Mouse (Mus musculus) hindbrain, embryonic 12.5 days (tissue): ENCODE measurements around the gene Kbtbd8. TPM values are rescaled to one million over a fixed set of nuclear protein-coding genes. Genes with fewer than 3 reads are reported as not detected.

Experiments
- ATAC-seq: fragments of 200-750 bp; cut with Nextera tagmentation; 2 replicates; pipeline ENCODE4 v1.8.0; 2017; ENCODE audit warnings: moderate TSS enrichment; ENCODE audit not compliant: low FRiP score
- H3K27ac ChIP-seq: fragments of 300-500 bp; sonication (generic); 2 replicates; pipeline ENCODE4 v1.5.1; 2016; ENCODE audit warnings: mild to moderate bottlenecking
- H3K27me3 ChIP-seq: fragments of 300-500 bp; sonication (generic); 2 replicates; pipeline ENCODE4 v1.6.1; 2016; ENCODE audit warnings: mild to moderate bottlenecking
- H3K36me3 ChIP-seq: fragments of 300-500 bp; sonication (generic); 2 replicates; pipeline ENCODE4 v1.6.1; 2016; ENCODE audit warnings: mild to moderate bottlenecking
- H3K4me1 ChIP-seq: fragments of 300-500 bp; sonication (generic); 2 replicates; pipeline ENCODE4 v1.6.1; 2016
- H3K4me2 ChIP-seq: fragments of 300-500 bp; sonication (generic); replicated peaks from 2 replicates; pipeline ENCODE4 v1.6.1; 2016; ENCODE audit warnings: mild to moderate bottlenecking
- H3K4me3 ChIP-seq: fragments of 300-500 bp; sonication (generic); 2 replicates; pipeline ENCODE4 v1.5.1; 2016; ENCODE audit warnings: mild to moderate bottlenecking
- H3K9ac ChIP-seq: fragments of 300-500 bp; sonication (generic); 2 replicates; pipeline ENCODE4 v1.6.1; 2016; ENCODE audit warnings: mild to moderate bottlenecking, moderate library complexity
- H3K9me3 ChIP-seq: fragments of 300-500 bp; sonication (generic); replicated peaks from 2 replicates; pipeline ENCODE4 v1.6.1; 2016; ENCODE audit warnings: mild to moderate bottlenecking
- WGBS: fragments of 180-500 bp; shearing (Covaris S2); methylation state at CpG from one replicate; pipeline ENCODE4 v1.1.7; 2016; 5-methylcytosine and 5-hydroxymethylcytosine counted together
- polyA plus RNA-seq: library from polyadenylated mRNA; unstranded; fragments of >200 nt; fragmentation: Nextera tagmentation; extraction: Ambion mirVana; gene quantifications from 2 replicates; pipeline ENCODE4 v1.2.1, GENCODE M21; 2016

Gene Kbtbd8
- polyA plus RNA-seq, 1 experiment from 2014 or later = 6.2 TPM

DNA sequence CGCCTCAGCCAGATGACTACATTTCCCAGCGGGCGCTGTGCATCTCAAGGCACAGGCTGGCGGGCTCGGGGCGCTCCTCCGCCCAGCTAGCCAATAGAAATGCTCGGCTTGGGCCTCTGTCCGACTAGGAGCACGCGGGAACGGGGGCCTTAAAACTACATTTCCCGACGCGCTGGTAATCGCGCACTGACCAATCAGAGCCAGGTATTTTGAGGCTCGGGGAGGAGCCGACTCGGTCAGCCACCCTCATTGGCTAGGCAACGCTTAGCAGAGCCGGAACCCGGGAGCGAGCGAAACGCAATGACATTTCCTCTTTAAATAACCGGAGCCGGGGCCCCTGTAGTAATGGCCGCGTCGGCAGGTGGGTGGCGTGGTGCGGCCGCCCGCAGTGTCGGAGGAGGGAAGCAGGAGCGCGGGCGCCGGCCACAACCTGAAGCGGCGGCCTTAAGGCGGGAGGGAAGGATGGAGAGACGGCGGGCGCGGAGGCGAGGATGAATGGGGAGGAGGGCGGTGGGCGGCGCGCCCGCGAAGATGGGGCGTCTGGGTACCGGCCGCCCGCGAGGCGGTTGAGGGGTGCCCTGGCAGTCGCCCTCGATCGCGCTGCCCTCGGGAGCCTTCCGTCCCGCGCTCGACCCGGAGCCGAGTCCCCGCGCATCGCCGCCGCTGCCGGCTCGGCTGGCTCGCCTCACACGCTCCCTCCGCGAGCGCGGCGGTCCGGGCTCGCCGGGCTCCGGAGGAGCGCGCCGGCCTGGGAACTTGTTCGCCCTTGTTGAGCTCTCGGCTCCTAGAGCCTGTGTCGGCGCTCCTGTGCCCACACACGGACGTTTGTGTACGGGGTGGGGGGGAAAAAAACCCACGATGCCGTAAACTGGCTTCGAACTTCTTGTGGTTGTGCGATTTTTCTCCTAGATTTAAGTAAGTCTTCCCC lies 838 bp downstream of the Kbtbd8 start:
- Histone ChIP-seq H3K9me3 (no peaks in the 10 kb centered on the region), H3K27me3 (no peaks in the 10 kb centered on the region), H3K36me3 (peaks cover 12% of the 10 kb centered on the region; the same call in 1 of the 2 replicates), H3K27ac (peak overlapping the region; percentile 86), H3K9ac (peak overlapping the region; percentile 83), H3K4me1 (peaks cover 10% of the 10 kb centered on the region), H3K4me2 (peak overlapping the region; percentile 72), H3K4me3 (peak overlapping the region; percentile 84)
- under 1% methylated on average over 86 of the region's 103 CpGs for WGBS
- ATAC-seq = peak; percentile 99

DNA sequence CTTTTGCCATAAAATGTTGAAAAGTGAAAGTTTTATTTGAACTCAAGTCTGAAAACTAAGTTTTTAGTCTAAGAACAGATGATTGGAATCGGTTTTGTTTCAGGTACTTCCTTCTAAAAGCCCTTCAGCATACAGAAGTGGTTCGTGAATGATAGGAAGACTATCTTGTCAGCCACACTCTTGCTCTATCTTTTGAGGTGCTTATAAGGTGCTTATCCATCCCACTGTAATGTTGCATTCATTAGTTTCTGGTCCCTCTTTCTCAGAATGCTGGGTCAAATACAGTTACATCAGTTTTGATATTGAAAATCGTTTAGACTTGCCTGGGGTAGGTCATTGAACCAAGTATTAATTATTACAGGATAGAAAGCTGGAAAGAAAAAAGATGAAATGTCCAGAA lies 2.3 kb downstream of the Kbtbd8 start:
- no peak for ATAC-seq
- Histone ChIP-seq H3K4me3 (no peak overlapping the region), H3K4me2 (peak overlapping the region; percentile 6; the same call in 1 of the 2 replicates), H3K9me3 (no peaks in the 10 kb centered on the region), H3K36me3 (peaks cover 19% of the 10 kb centered on the region; the same call in 1 of the 2 replicates), H3K27me3 (no peaks in the 10 kb centered on the region), H3K4me1 (peaks cover 13% of the 10 kb centered on the region), H3K9ac (no peak overlapping the region), H3K27ac (no peak overlapping the region)
- 92% methylated on average over 3 of the region's 3 CpGs for WGBS

DNA sequence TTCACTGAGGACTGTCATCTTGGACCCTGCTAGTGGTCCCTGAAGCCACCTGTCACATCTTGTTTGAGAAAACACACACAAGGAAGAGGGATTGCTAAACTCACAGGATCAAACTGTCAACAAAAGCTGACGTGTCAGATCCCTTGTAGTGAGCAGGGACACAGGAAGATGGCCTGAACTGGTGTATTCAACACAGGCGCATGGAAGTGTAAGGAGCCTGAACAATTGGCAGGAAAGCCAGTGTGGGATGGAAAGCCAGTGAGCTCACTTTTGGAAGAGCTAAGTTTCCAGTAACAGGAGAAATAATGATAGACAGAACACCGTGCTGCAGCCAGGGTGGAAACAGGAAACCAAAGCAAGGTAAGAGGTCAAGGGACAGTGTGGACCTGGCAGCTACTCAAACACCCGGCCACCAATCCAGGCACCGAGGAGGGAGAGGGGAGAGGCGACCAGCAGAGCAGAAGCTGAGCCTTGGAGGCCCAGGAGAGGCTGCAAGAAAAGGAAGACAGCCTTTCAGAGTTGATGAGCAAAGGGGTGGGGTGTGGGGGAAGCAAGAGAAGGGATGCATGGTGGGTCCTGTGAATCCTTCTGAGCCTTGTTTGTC lies 33.0 kb downstream of the Kbtbd8 start:
- Histone ChIP-seq H3K36me3 (no peaks in the 10 kb centered on the region), H3K27me3 (no peaks in the 10 kb centered on the region), H3K4me3 (no peak overlapping the region), H3K9ac (no peak overlapping the region), H3K27ac (no peak overlapping the region), H3K4me2 (no peak overlapping the region), H3K9me3 (no peaks in the 10 kb centered on the region), H3K4me1 (no peaks in the 10 kb centered on the region)
- ATAC-seq = no peak
- WGBS = 60% methylated on average over 6 of the region's 6 CpGs

DNA sequence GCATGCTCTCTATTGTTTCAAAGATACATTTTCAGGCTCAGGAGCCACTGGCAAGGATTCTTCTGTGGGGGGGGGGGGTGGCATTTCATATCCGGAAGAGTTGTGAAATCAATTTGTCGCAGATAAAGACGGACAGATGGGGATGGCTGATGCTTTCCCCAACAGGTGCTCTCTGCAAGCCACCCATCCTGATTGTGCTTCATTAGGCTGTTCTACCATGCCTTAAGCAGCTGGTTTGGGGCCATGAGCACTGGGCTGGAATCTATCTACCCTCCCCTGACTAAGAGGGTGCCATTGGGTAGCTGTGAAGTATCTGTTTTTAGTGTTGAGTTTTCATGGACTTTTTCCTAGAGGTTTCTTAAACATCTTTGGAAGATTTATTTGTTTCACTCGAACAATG lies 33.8 kb downstream of the Kbtbd8 start:
- Histone ChIP-seq H3K4me2 (no peak overlapping the region), H3K27me3 (no peaks in the 10 kb centered on the region), H3K4me1 (no peaks in the 10 kb centered on the region), H3K9me3 (no peaks in the 10 kb centered on the region), H3K36me3 (no peaks in the 10 kb centered on the region), H3K27ac (no peak overlapping the region), H3K9ac (no peak overlapping the region), H3K4me3 (no peak overlapping the region)
- WGBS = 77% methylated on average over 4 of the region's 4 CpGs
- no peak for ATAC-seq

DNA sequence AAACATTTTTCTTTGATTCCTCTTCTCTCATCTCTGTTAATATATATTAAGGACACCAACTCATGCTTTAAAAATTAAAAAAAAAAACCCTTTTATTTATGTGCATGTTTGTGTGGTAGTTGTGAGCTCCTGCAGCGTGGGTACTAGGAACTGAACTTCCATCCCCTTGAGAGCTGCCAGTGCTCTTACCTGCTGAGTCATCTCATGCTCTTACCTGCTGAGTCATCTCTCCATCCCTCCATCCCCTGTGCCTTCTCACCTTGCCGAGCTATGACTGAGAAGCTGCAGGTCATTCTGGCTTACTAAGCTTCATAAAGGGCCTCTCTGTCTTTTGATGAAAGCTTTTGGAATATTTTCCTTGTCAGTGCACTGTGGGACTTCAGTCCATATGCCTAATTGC lies 34.5 kb downstream of the Kbtbd8 start:
- Histone ChIP-seq H3K9me3 (no peaks in the 10 kb centered on the region), H3K9ac (no peak overlapping the region), H3K4me3 (no peak overlapping the region), H3K36me3 (no peaks in the 10 kb centered on the region), H3K4me1 (no peaks in the 10 kb centered on the region), H3K27me3 (no peaks in the 10 kb centered on the region), H3K4me2 (no peak overlapping the region), H3K27ac (no peak overlapping the region)
- 66% methylated on average over 2 of the region's 2 CpGs for WGBS
- no peak for ATAC-seq

DNA sequence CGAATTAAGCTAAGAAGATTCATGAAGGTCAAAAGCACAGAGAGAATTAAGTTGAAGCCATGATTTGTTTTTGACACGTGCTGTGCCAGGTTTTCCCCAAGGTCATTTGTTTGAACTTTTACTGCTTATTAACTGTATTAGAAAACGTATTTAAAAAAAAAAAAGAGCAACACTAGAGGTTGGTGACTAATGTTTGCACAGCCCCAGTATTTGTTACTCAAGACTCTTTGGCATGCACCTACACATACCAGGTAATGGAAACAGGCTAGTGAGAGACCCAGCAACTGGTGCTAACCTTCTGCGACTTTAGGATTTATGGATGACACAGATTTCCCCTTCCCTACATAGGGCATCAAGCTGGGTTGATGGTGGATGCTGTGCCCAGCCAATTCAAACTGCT lies 46.9 kb downstream of the Kbtbd8 start:
- Histone ChIP-seq H3K4me3 (no peak overlapping the region), H3K27me3 (no peaks in the 10 kb centered on the region), H3K27ac (no peak overlapping the region), H3K4me1 (peaks cover 7% of the 10 kb centered on the region), H3K4me2 (no peak overlapping the region), H3K36me3 (no peaks in the 10 kb centered on the region), H3K9me3 (0 out of 2 replicates have a peak, but pooled peaks cover 6% of the 10 kb centered on the region), H3K9ac (no peak overlapping the region)
- no peak for ATAC-seq
- WGBS = 77% methylated on average over 4 of the region's 4 CpGs

DNA sequence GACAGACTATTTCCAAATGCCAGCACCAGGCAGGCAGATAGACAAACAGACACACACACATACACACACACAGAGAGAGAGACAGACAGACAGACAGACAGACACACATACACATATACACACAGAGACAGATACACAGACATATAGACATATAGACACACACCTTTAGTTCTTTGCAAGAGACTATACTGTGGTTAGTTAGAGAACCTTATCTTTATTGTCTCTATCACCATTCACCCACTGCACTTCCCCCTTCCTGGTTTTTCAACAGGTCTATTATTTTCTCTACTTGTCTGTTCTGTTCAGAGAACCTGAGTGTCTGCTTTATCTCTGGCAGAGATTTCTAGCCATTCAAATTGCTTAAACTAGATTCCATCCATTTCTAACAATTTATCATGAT lies 48.6 kb downstream of the Kbtbd8 start:
- peaks cover 7% of the 10 kb centered on the region for H3K4me1 ChIP-seq
- H3K27ac ChIP-seq = no peak overlapping the region
- no peak overlapping the region for H3K4me3 ChIP-seq
- no peak for ATAC-seq
- H3K36me3 ChIP-seq = no peaks in the 10 kb centered on the region
- H3K9me3 ChIP-seq = 0 out of 2 replicates have a peak, but pooled peaks cover 6% of the 10 kb centered on the region
- no peaks in the 10 kb centered on the region for H3K27me3 ChIP-seq
- no peak overlapping the region for H3K9ac ChIP-seq
- no peak overlapping the region for H3K4me2 ChIP-seq

DNA sequence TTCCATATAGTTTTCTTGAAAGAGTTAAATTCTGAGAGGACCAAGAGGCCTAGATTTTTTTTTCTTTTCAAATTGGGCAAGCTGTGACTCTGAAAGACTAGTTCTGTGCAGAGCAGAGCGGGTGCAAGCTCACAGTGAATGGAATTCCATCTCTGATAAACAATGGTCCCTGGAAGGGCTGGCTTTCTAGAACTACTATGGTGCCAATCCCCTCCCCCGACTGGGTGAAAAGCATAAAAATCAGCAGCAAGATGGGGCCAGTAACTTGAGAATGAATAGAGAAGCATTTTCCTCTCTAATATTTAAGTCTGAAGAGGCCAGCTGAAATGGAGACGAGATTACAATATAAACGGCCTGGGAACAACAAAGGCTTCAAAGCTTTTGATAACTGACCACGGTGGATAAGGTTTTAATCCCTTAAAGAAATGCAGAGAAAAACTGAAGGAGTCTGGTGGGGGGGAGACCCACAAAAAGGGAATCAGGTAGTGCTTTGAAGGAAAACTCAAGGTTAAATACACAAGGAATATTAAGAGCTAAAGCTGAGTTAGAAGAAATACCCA lies 50.7 kb downstream of the Kbtbd8 start:
- Histone ChIP-seq H3K36me3 (no peaks in the 10 kb centered on the region), H3K9me3 (0 out of 2 replicates have a peak, but pooled peaks cover 6% of the 10 kb centered on the region), H3K27me3 (no peaks in the 10 kb centered on the region), H3K4me3 (no peak overlapping the region), H3K4me2 (no peak overlapping the region), H3K4me1 (peaks cover 7% of the 10 kb centered on the region), H3K27ac (no peak overlapping the region), H3K9ac (no peak overlapping the region)
- 14% methylated on average over 5 of the region's 5 CpGs for WGBS
- 0 out of 2 replicates have a peak, but pooled peaks have one; percentile 38 for ATAC-seq

DNA sequence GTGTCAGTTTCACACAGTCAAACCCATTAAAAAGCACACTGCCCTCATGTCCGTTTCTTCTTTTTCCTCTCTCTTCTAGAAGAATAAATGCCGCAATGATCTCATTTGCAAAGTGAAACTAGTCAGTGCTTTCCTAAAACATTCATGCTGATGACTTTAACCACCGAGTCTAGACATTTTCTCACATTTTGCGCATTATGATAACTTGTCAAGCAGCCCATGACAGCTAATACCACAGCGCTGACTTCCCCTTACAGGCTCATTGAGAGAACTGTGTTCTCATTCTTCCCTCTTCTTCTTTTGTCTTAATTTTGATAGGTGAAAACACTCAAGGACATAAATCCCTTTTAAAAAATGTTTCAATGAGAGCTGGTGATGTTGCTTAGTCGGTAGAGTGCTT lies 52.4 kb downstream of the Kbtbd8 start:
- Histone ChIP-seq H3K9ac (no peak overlapping the region), H3K4me1 (peaks cover 11% of the 10 kb centered on the region), H3K4me2 (no peak overlapping the region), H3K9me3 (0 out of 2 replicates have a peak, but pooled peaks cover 6% of the 10 kb centered on the region), H3K27ac (no peak overlapping the region), H3K36me3 (no peaks in the 10 kb centered on the region), H3K4me3 (no peak overlapping the region), H3K27me3 (no peaks in the 10 kb centered on the region)
- ATAC-seq = no peak
- 85% methylated on average over 6 of the region's 6 CpGs for WGBS

DNA sequence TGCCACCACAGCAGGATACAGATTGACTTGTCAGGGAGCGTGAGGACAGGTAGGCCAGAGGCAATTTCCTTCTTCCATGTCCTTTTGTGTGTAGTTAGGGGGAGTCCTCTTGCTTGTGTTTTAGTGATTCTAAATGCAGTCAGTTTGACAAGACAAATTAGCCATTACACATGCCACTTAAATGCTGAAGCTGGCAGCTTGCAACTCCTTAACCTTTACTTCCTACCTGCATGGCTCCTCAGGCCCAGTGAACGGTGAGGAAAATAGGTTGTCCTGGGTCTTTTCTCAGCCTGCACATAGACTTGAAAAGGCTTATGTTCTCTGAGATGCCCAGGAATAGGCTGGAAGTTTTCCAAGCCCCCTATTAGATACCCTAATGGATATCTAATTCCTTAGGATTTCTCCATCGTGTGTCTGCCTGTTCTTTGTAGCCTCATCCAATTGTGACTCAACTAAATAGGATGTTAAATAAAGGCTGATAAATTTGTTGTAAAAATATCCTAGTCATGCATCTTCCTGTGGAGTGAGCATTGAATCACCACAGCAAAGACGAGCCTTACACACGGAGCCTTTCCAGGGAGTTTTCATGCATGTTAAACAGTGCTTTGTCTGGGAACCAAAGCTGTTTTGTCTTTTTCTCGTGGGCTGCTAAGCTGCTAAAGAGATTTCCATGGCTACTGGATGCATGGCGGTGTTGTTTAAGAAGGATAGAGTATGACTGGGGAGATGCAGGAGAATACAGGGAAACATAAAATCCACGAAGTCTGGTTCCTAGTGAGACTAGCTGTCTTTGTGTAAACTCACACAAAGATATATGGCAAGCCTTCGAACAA lies 57.5 kb downstream of the Kbtbd8 start:
- no peaks in the 10 kb centered on the region for H3K27me3 ChIP-seq
- peak; percentile 89 for ATAC-seq
- peaks cover 5% of the 10 kb centered on the region for H3K4me1 ChIP-seq
- H3K9me3 ChIP-seq = no peaks in the 10 kb centered on the region
- H3K4me3 ChIP-seq = no peak overlapping the region
- H3K27ac ChIP-seq = peak overlapping the region; percentile 60; the same call in 1 of the 2 replicates
- H3K4me2 ChIP-seq = no peak overlapping the region
- H3K36me3 ChIP-seq = no peaks in the 10 kb centered on the region
- 23% methylated on average over 9 of the region's 9 CpGs for WGBS
- no peak overlapping the region for H3K9ac ChIP-seq
